Mouse (Mus musculus): ENCODE measurements around the gene Casp6. TPM values are rescaled to one million over a fixed set of nuclear protein-coding genes. Genes with fewer than 3 reads are reported as not detected.

Gene Casp6
- polyA plus RNA-seq, 1 experiment from 2014 or later, result 20.8 TPM

GRCm38 (mm10) chr3:129912025-129912424 is 10.8 kb downstream of the Casp6 start:
- no peak overlapping the region for H3K4me2 ChIP-seq (ENCODE audit: low read length)
- no peak for ATAC-seq

GRCm38 (mm10) chr3:129913241-129913640 is 12.0 kb downstream of the Casp6 start:
- no peak overlapping the region for H3K4me3 ChIP-seq (ENCODE audit: low read length)
- H3K4me2 ChIP-seq (ENCODE audit: low read length), result no peak overlapping the region
- 90% methylated on average over 13 of the region's 13 CpGs for WGBS
- no peaks in the 10 kb centered on the region for H3K4me1 ChIP-seq (ENCODE audit: control insufficient read depth, insufficient read depth, low read depth, low read length)
- peaks cover 5% of the 10 kb centered on the region; the same call in 1 of the 2 replicates for H3K36me3 ChIP-seq (ENCODE audit: control insufficient read depth, insufficient read depth, low read length)
- no peak overlapping the region for H3K9ac ChIP-seq (ENCODE audit: low read depth, low read length)
- no peak for ATAC-seq
- H3K27ac ChIP-seq (ENCODE audit: low read depth, low read length), result no peak overlapping the region
- H3K27me3 ChIP-seq (replicated peaks; ENCODE audit: control insufficient read depth, insufficient read depth, low read length), result no peaks in the 10 kb centered on the region
- no peaks in the 10 kb centered on the region for H3K9me3 ChIP-seq (ENCODE audit: control insufficient read depth, low read length)

More at GRCm38 (mm10) chr3:129912025-129912424, 10.8 kb downstream of the Casp6 start:
- Histone ChIP-seq H3K4me3 (ENCODE audit: low read length) (no peak overlapping the region), H3K27me3 (replicated peaks; ENCODE audit: control insufficient read depth, insufficient read depth, low read length) (no peaks in the 10 kb centered on the region), H3K9me3 (ENCODE audit: control insufficient read depth, low read length) (no peaks in the 10 kb centered on the region), H3K4me1 (ENCODE audit: control insufficient read depth, insufficient read depth, low read depth, low read length) (no peaks in the 10 kb centered on the region), H3K9ac (ENCODE audit: low read depth, low read length) (no peak overlapping the region), H3K27ac (ENCODE audit: low read depth, low read length) (no peak overlapping the region), H3K36me3 (ENCODE audit: control insufficient read depth, insufficient read depth, low read length) (peaks cover 5% of the 10 kb centered on the region; the same call in 1 of the 2 replicates)
- WGBS, result 95% methylated on average over 14 of the region's 14 CpGs

- 86% methylated on average over 3 of the region's 3 CpGs for WGBS
- Histone ChIP-seq H3K27ac (ENCODE audit: low read depth, low read length) (no peak overlapping the region), H3K4me1 (ENCODE audit: control insufficient read depth, insufficient read depth, low read depth, low read length) (no peaks in the 10 kb centered on the region), H3K4me3 (ENCODE audit: low read length) (no peak overlapping the region), H3K9ac (ENCODE audit: low read depth, low read length) (no peak overlapping the region), H3K4me2 (ENCODE audit: low read length) (no peak overlapping the region), H3K36me3 (ENCODE audit: control insufficient read depth, insufficient read depth, low read length) (no peaks in the 10 kb centered on the region; the same call in 1 of the 2 replicates), H3K9me3 (ENCODE audit: control insufficient read depth, low read length) (no peaks in the 10 kb centered on the region), H3K27me3 (replicated peaks; ENCODE audit: control insufficient read depth, insufficient read depth, low read length) (no peaks in the 10 kb centered on the region)
- ATAC-seq, result no peak
These were observed 16.2 kb downstream of the Casp6 start for GRCm38 (mm10) chr3:129917424-129917823.

GRCm38 (mm10) chr3:129918434-129918833 is 17.2 kb downstream of the Casp6 start:
- Histone ChIP-seq H3K4me2 (ENCODE audit: low read length) (no peak overlapping the region), H3K4me3 (ENCODE audit: low read length) (no peak overlapping the region), H3K9me3 (ENCODE audit: control insufficient read depth, low read length) (no peaks in the 10 kb centered on the region), H3K27me3 (replicated peaks; ENCODE audit: control insufficient read depth, insufficient read depth, low read length) (no peaks in the 10 kb centered on the region), H3K9ac (ENCODE audit: low read depth, low read length) (no peak overlapping the region), H3K4me1 (ENCODE audit: control insufficient read depth, insufficient read depth, low read depth, low read length) (no peaks in the 10 kb centered on the region), H3K36me3 (ENCODE audit: control insufficient read depth, insufficient read depth, low read length) (no peaks in the 10 kb centered on the region; the same call in 1 of the 2 replicates), H3K27ac (ENCODE audit: low read depth, low read length) (no peak overlapping the region)
- WGBS, result 15% methylated on average over 13 of the region's 13 CpGs
- ATAC-seq, result peak; percentile 94

- H3K27me3 ChIP-seq (replicated peaks; ENCODE audit: control insufficient read depth, insufficient read depth, low read length), result no peaks in the 10 kb centered on the region
- H3K4me3 ChIP-seq (ENCODE audit: low read length), result no peak overlapping the region
- no peaks in the 10 kb centered on the region for H3K9me3 ChIP-seq (ENCODE audit: control insufficient read depth, low read length)
- no peak overlapping the region for H3K9ac ChIP-seq (ENCODE audit: low read depth, low read length)
- no peak overlapping the region for H3K27ac ChIP-seq (ENCODE audit: low read depth, low read length)
- ATAC-seq, result no peak
- no peak overlapping the region for H3K4me2 ChIP-seq (ENCODE audit: low read length)
- H3K36me3 ChIP-seq (ENCODE audit: control insufficient read depth, insufficient read depth, low read length), result no peaks in the 10 kb centered on the region
- H3K4me1 ChIP-seq (ENCODE audit: control insufficient read depth, insufficient read depth, low read depth, low read length), result no peaks in the 10 kb centered on the region
- 92% methylated on average over 7 of the region's 7 CpGs for WGBS
These were observed 22.4 kb downstream of the Casp6 start for GRCm38 (mm10) chr3:129923581-129923980.

GRCm38 (mm10) chr3:129925861-129926260 is 24.6 kb downstream of the Casp6 start:
- Histone ChIP-seq H3K4me1 (ENCODE audit: control insufficient read depth, insufficient read depth, low read depth, low read length) (no peaks in the 10 kb centered on the region), H3K27ac (ENCODE audit: low read depth, low read length) (no peak overlapping the region), H3K36me3 (ENCODE audit: control insufficient read depth, insufficient read depth, low read length) (no peaks in the 10 kb centered on the region), H3K9me3 (ENCODE audit: control insufficient read depth, low read length) (no peaks in the 10 kb centered on the region), H3K27me3 (replicated peaks; ENCODE audit: control insufficient read depth, insufficient read depth, low read length) (no peaks in the 10 kb centered on the region), H3K4me3 (ENCODE audit: low read length) (no peak overlapping the region), H3K4me2 (ENCODE audit: low read length) (no peak overlapping the region), H3K9ac (ENCODE audit: low read depth, low read length) (no peak overlapping the region)
- WGBS, result 92% methylated on average over 3 of the region's 3 CpGs
- ATAC-seq, result no peak

- H3K4me1 ChIP-seq (ENCODE audit: control insufficient read depth, insufficient read depth, low read depth, low read length), result no peaks in the 10 kb centered on the region
- H3K9ac ChIP-seq (ENCODE audit: low read depth, low read length), result no peak overlapping the region
- no peak for ATAC-seq
- no peaks in the 10 kb centered on the region for H3K27me3 ChIP-seq (replicated peaks; ENCODE audit: control insufficient read depth, insufficient read depth, low read length)
- 77% methylated on average over 6 of the region's 6 CpGs for WGBS
- H3K27ac ChIP-seq (ENCODE audit: low read depth, low read length), result no peak overlapping the region
- no peak overlapping the region for H3K4me3 ChIP-seq (ENCODE audit: low read length)
- H3K36me3 ChIP-seq (ENCODE audit: control insufficient read depth, insufficient read depth, low read length), result no peaks in the 10 kb centered on the region
- no peaks in the 10 kb centered on the region for H3K9me3 ChIP-seq (ENCODE audit: control insufficient read depth, low read length)
- H3K4me2 ChIP-seq (ENCODE audit: low read length), result no peak overlapping the region
These were observed 29.1 kb downstream of the Casp6 start for GRCm38 (mm10) chr3:129930213-129930778.

- no peak overlapping the region for H3K27ac ChIP-seq (ENCODE audit: low read depth, low read length)
- H3K36me3 ChIP-seq (ENCODE audit: control insufficient read depth, insufficient read depth, low read length), result no peaks in the 10 kb centered on the region
- no peaks in the 10 kb centered on the region for H3K9me3 ChIP-seq (ENCODE audit: control insufficient read depth, low read length)
- H3K4me2 ChIP-seq (ENCODE audit: low read length), result no peak overlapping the region
- H3K4me3 ChIP-seq (ENCODE audit: low read length), result no peak overlapping the region
- no peaks in the 10 kb centered on the region for H3K4me1 ChIP-seq (ENCODE audit: control insufficient read depth, insufficient read depth, low read depth, low read length)
- H3K27me3 ChIP-seq (replicated peaks; ENCODE audit: control insufficient read depth, insufficient read depth, low read length), result no peaks in the 10 kb centered on the region
- WGBS, result 59% methylated on average over 4 of the region's 4 CpGs
- ATAC-seq, result no peak
- H3K9ac ChIP-seq (ENCODE audit: low read depth, low read length), result no peak overlapping the region
These were observed 31.2 kb downstream of the Casp6 start for GRCm38 (mm10) chr3:129932443-129932842.

- no peak for ATAC-seq
- no peak overlapping the region for H3K9ac ChIP-seq (ENCODE audit: low read depth, low read length)
- no peak overlapping the region for H3K4me3 ChIP-seq (ENCODE audit: low read length)
- H3K9me3 ChIP-seq (ENCODE audit: control insufficient read depth, low read length), result no peaks in the 10 kb centered on the region
- no peak overlapping the region for H3K4me2 ChIP-seq (ENCODE audit: low read length)
- no peaks in the 10 kb centered on the region for H3K36me3 ChIP-seq (ENCODE audit: control insufficient read depth, insufficient read depth, low read length)
- H3K4me1 ChIP-seq (ENCODE audit: control insufficient read depth, insufficient read depth, low read depth, low read length), result no peaks in the 10 kb centered on the region
- 70% methylated on average over 9 of the region's 9 CpGs for WGBS
- no peaks in the 10 kb centered on the region for H3K27me3 ChIP-seq (replicated peaks; ENCODE audit: control insufficient read depth, insufficient read depth, low read length)
- no peak overlapping the region for H3K27ac ChIP-seq (ENCODE audit: low read depth, low read length)
These were observed 35.3 kb downstream of the Casp6 start for GRCm38 (mm10) chr3:129936561-129936960.

Data from hindbrain, embryonic 16.5 days (tissue).